Mouse (Mus musculus) brain, embryonic 14.5 days (tissue): ENCODE data around the gene Tssk4. TPM values are rescaled to one million over a fixed set of nuclear protein-coding genes. Genes with fewer than 3 reads are reported as not detected.

ENCODE experiments used
- DNase-seq: peaks from one replicate; pipeline ENCODE4 v3.0.0-alpha.2; 2011; ENCODE audit warnings: low read depth
- CTCF ChIP-seq: fragments of 200-500 bp; IDR thresholded peaks from 2 replicates; pipeline ENCODE4 v1.5.1; 2012; ENCODE audit warnings: inconsistent platforms, mild to moderate bottlenecking, moderate library complexity, borderline replicate concordance; ENCODE audit not compliant: insufficient read depth, insufficient read length; ENCODE audit errors: extremely low read depth
- POLR2A ChIP-seq: fragments of 200-500 bp; IDR thresholded peaks from 2 replicates; pipeline ENCODE4 v1.6.1; 2012; ENCODE audit warnings: mild to moderate bottlenecking, inconsistent platforms, borderline replicate concordance; ENCODE audit not compliant: poor library complexity, insufficient read depth, insufficient read length, severe bottlenecking; ENCODE audit errors: extremely low read depth
- polyA plus RNA-seq: library from polyadenylated mRNA; depleted of rRNA; stranded (reverse); fragments of >200 nt; gene quantifications from 2 replicates; pipeline ENCODE4 v1.2.3, GENCODE M21; 2012

Tssk4 gene
- polyA plus RNA-seq, 1 experiment: 1.2 TPM

DNA sequence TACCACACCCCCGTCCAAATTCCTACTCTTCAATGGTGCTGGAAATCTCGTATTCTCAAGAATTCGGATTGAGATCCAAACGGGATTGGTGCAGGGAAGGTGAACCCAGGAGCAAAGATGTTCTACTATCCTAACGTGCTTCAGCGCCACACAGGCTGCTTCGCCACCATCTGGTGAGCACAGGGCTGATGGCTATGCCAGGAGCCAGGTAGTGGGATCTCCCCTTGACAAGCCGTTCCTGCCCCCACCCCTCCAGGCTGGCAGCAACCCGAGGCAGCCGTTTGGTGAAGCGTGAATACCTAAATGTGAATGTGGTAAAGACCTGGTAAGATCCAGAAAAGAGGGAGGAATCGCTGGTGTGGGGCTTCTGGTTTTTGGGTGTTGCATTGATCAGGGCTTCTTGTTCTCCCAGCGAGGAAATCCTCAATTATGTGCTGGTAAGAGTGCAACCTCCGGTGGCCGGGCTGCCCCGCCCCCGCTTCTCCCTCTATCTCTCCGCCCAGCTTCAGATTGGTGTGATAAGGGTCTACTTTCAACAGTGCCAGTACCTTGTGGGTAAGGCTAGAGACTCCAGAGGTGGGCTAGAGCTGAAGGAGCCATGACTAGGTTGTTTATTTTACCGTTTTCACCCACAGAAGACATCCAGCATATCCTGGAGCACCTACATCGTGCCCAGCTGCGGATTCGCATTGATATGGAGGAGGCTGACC lies 31.3 kb upstream of the Tssk4 start:
- peak; percentile 25 for DNase-seq
- TF ChIP-seq POLR2A: no peak
- TF ChIP-seq CTCF: no peak

DNA sequence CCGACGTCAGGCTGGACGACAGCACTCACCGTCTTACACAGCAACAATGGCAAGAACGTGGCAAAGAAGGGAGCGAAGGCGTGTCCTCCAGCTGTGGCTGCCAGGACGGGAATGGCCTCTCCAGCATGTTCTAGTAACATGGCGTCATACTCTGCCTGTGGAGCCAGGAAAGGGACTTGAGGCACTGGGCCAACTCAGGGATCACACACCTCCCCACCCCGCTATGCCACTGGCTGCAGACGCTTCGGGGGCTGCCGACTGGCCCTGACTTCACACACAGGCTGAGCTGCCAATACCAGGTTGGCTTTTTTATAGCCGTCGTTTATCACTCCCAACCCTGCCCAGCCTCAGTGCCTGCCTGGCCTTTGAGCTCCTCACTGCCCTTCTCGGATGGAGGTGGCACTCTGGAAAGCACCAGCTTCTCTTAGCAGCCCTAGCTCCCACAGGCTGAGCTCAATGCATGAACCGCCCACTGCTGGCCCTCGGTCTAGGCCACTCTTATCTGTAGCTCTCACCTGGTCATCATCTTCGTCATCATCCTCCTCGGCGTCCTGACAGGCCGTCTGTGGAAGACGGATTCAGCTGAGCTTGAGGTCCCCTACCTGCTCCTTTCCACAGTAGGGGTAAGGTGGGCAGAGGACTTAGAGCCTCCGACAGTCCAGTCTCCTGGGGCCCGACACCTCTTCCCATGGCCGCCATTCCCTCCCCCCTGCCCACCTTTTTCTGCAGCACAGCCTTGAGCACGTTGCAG lies 21.7 kb upstream of the Tssk4 start:
- TF ChIP-seq CTCF: no peak
- TF ChIP-seq POLR2A: no peak
- no peak for DNase-seq

DNA sequence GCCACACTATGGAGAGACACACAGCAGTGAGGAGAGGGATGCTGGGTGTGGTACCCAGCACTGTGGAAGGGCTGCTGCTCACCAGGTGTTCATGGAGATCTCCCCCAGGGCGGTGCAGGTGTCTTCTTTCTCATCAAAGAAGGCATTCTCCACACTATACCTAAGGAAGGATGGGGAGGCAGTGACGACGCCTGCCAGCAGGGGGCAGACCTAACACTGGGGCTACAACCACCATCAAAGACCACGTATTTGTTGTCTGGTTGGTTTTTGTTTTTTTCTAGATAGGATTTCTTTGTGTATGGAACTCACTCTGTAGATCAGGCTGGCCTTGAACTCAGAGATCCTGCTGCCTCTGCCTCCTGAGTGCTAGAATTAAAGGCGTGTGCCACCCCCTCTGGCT lies 20.7 kb upstream of the Tssk4 start:
- no peak for TF ChIP-seq POLR2A
- peak; percentile 76 for TF ChIP-seq CTCF
- DNase-seq: no peak

DNA sequence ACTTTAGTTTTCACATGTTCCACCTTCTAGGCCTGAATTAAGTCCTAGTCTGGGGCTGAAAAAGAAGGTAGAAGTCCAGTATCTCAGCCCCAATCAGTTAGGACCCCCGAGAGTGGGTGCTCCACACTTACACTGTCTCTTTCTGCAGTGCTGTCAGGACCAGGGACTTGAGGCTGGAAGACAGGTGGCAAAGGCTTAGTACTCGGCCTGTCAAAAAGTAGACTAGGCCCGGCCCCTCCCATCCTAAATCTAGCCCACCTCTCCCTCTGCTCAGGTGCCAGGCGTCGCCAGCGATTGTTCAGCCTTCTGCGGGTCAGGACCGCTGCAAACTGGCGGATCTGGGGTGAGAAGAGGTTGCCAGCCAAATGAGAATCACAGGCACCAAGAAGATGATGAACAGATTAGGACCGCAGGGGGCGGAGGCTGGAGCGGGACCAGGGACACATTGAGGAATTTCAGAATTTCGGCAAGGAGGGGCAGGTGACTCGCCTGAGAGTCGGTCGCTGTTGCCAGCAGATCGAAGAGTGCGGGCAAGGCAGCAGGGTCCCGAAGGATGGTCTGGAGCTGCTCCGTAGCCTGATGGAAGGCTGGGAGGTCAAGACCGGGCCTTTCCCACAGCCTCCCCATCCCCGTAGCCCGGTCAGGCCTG lies 15.0 kb upstream of the Tssk4 start:
- TF ChIP-seq POLR2A: no peak
- TF ChIP-seq CTCF: no peak
- DNase-seq: no peak

DNA sequence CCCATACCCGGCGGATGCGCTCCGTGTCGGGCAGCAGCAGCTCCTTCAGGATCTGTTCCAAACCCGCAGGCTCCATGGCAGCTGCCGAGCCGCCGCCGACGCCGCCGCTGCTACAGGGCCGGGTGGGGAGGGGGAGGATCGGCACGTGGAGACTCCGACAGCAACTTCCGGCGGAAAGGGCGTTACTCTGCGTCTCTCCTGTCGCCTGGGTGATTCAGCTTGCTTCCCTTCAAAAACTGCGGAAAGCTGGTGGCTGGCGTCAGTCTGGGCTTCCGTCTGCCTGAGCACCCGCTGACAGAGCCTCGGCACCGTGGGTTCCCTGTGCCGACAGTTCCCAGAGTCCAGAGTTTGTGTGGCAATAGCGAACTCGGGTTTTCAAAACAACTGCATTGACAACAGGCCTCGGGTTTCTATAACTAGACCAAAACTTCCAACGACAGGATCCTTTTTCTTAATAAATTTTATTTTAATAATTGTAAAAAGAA lies 14.4 kb upstream of the Tssk4 start, which contains the start of gene Ipo4:
Gene Ipo4, minus strand, starts transcription at position 435 of the 485 bp plus-strand sequence.
- no peak for TF ChIP-seq CTCF
- TF ChIP-seq POLR2A: peak; percentile 32; the same call in 1 of the 2 replicates

DNA sequence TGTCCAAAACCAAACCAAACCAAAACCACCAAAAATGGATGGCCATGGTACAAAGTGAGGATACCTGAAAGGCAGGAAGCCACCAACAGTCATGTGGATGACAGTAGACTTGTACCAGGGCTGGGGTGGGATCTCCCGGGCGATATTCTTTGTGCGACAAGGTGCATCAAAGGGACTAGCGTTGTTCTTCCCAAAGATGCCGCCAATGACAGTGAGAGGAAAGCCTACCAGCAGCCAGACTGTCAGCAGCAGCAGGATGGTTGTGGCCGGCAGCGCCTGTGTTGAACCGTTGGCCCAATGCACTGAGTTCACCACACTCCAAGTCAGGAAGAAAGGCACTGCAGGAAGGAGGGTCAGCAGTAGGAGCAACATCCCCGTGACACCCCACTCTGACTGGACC lies 12.2 kb upstream of the Tssk4 start, which contains the start of gene Gm49378:
Gene Gm49378, minus strand, starts transcription at position 101 of the 400 bp plus-strand sequence.
- TF ChIP-seq CTCF (no peak), POLR2A (no peak)
- no peak for DNase-seq

More for the DNA sequence above, 14.4 kb upstream of the Tssk4 start, which contains the start of gene Ipo4:
- peak; percentile 97 for DNase-seq

DNA sequence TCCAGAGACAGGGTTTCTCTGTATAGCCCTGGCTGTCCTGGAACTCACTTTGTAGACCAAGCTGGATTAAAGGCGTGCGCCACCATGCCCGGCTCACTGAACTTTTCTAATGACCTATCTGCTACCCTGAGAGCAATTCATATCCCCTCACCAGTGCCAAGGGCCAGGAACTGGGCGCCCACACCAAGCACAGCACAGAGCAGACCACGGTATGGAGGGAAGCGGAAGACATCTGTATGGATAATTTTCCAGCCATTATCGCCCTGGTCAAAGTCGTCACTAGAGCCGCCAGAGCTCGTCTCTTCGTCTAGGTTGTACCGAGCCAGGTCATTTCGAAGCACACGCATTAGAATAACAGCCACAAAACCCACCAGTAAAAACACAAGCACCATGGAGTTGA lies 9.2 kb upstream of the Tssk4 start:
- DNase-seq: no peak
- TF ChIP-seq CTCF (no peak), POLR2A (no peak)

DNA sequence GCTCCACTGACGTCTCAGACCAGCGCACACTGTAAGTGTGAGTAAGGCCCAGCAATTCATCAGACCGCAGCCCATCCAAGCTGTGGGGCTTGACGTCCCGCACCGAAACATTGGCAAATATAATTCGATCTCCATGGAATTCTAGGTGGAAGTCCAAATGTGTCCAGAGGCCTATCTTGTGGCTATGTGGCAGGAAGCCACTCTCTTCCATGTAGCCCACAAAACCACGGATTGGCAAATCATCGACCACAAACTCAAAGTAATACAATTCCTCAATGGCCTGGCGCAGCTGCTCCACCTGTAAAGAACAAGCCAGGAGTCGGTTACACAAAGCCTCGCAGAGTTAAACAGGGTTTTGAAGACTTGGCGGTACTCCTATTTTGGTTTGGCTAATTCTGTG lies 8.7 kb upstream of the Tssk4 start:
- DNase-seq: no peak
- TF ChIP-seq POLR2A: no peak
- no peak for TF ChIP-seq CTCF

DNA sequence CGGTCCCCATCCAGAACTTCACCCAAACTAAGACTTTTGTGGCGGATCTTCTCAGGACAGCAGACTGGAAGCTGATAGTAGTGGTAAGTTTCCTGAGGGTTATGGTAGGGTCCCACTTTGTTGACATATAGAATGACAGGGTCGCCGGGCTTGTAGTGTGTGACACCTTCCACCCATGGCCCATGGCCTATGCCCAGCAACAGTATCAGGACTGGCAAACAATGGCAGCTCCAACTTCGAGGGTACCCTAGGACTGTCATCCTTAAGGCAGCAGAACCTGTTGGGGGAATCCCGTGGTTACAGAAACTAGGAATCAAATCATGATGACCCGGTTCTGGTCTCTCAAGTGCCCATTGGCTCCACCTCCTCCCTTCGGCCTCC lies 7.3 kb upstream of the Tssk4 start:
- TF ChIP-seq CTCF: no peak
- TF ChIP-seq POLR2A: no peak
- no peak for DNase-seq

DNA sequence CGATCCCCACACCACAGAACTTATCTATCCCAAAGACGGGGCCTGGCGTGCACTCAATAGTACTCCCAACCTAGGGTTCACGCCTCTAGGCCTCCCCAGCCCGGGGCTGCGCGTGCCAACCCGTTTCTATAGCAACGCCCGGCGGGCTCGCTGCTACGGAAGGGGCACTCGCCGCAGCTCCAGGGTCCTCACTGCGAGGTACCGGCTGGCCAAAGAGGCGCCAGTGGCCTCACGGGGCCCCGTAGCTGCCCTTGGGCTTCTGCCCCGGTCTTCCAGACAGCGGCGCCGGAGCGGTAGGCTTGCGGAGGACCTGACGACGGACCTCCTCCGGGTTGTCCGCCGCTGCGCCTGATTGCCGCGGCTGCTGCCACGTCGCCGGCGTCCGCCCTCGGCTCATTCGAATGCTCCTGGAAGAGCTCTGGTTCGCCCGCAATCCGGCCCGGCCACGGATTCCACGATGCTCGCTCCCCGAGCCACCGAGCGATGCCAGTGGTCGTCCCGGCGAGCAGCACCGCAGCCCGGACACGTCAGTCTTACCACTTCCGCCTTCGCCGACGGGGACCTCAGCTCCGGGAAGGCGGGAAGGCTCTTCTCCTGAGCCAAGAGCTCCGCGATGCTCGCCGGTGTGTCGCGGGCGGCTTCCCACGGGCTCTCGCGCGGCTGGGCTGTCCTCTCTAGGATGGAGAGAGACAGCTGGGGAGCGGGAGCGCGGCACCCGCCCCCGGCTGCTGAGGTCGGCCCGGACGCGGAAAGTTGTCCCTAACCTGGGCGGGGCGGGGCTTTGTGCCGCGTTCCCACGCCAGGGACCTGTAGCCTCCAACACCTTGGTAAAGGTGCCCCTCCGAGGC lies 6.7 kb upstream of the Tssk4 start, which contains the start of gene Tm9sf1:
Gene Tm9sf1, minus strand, starts transcription at position 747 of the 848 bp plus-strand sequence.
- DNase-seq: peak; percentile 95
- no peak for TF ChIP-seq CTCF
- TF ChIP-seq POLR2A: peak; percentile 52; the same call in 1 of the 2 replicates
